Mouse (Mus musculus): ENCODE results near the gene Apol7b. TPM values are rescaled to one million over a fixed set of nuclear protein-coding genes. Genes with fewer than 3 reads are reported as not detected.
"Not testable (repeated sequence)": the region's sequence is repeated elsewhere in the genome, so short reads cannot be mapped to it uniquely, and the experiment has no call there.

Apol7b gene
- polyA plus RNA-seq (2015; fragmentation: Nextera tagmentation; extraction: Ambion mirVana) = not detected in 2 replicates

DNA sequence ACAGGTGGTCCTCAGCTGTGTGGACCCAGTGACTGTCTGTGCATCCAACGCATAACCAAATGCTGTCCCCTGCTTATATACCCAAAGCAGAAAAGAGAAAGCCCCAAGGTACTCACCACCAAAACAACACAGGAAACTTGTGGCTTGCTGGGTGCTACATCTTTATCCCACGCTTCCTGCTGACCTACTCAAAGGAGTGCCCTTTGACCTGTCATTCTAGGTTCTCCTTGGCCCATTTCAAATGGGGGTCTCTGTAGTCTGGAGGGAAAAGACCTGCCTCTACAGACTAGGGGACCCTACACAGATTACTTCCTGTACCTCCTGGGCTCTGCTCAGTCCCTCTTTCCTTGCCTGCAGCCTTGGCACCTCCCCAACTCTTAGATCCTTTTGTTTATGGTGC, at the start of gene Apol7b:
Gene Apol7b (minus strand): TSS at position 101 of the 400 bp plus-strand sequence.
- not testable (repeated sequence) for H3K9me3 ChIP-seq (replicated peaks); H3K9ac ChIP-seq; H3K4me2 ChIP-seq; ATAC-seq (ENCODE audit: insufficient read depth); H3K27me3 ChIP-seq; H3K4me1 ChIP-seq (replicated peaks); H3K36me3 ChIP-seq (replicated peaks); H3K4me3 ChIP-seq (replicated peaks); H3K27ac ChIP-seq (replicated peaks)
- WGBS (ENCODE audit: insufficient replicate concordance) = 65% methylated on average over 2 of the region's 2 CpGs

DNA sequence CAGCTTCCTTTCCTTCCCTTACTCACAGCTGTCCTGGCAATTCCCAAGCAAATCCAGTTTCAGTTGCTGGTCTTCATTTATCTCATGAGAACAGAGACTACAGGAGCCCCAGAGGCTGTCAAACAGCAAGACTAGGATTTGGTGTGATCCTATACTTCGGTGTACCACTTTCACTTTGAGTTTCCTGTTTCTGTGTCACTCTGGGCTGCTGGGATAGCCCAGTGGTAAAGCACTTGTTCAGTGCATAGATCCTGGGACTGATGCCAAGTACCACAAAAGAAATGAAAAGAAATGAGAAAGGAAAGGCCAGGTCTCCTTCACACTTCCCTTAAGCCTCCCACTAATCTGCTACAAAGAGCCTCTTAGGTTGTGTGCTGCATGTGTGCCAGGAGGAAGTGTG, 47.4 kb upstream of the Apol7b start:
- WGBS (ENCODE audit: insufficient replicate concordance) = 39% methylated on average over 1 of the region's 1 CpGs
- not testable (repeated sequence) for ATAC-seq (ENCODE audit: insufficient read depth); H3K4me3 ChIP-seq (replicated peaks); H3K4me2 ChIP-seq; H3K27ac ChIP-seq (replicated peaks); H3K9ac ChIP-seq; H3K27me3 ChIP-seq; H3K4me1 ChIP-seq (replicated peaks); H3K9me3 ChIP-seq (replicated peaks); H3K36me3 ChIP-seq (replicated peaks)

DNA sequence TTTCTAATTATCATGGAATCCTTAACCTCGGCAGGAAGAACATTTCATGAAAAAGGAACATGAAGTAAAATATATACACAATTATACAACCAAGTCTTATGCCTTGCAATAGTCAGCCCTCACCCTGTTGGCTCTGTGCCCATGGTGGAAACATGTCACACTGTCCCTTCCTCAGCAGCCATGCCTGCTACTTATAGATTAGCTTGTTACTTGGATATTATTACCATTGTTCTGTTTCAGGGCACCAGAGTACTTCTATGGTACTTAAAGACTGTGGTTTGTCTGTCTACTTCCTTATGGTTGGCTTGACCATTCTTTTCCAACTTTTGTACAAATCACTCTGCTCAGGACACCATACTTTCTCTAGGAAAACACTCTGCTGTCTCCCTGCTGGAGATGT, 45.9 kb upstream of the Apol7b start:
- H3K27me3 ChIP-seq; H3K9ac ChIP-seq; H3K4me2 ChIP-seq; H3K27ac ChIP-seq (replicated peaks); ATAC-seq (ENCODE audit: insufficient read depth); H3K36me3 ChIP-seq (replicated peaks); H3K4me3 ChIP-seq (replicated peaks); H3K4me1 ChIP-seq (replicated peaks); H3K9me3 ChIP-seq (replicated peaks): not testable (repeated sequence)
- WGBS (ENCODE audit: insufficient replicate concordance) = no CpG with 5 or more reads among the region's 1 CpGs

DNA sequence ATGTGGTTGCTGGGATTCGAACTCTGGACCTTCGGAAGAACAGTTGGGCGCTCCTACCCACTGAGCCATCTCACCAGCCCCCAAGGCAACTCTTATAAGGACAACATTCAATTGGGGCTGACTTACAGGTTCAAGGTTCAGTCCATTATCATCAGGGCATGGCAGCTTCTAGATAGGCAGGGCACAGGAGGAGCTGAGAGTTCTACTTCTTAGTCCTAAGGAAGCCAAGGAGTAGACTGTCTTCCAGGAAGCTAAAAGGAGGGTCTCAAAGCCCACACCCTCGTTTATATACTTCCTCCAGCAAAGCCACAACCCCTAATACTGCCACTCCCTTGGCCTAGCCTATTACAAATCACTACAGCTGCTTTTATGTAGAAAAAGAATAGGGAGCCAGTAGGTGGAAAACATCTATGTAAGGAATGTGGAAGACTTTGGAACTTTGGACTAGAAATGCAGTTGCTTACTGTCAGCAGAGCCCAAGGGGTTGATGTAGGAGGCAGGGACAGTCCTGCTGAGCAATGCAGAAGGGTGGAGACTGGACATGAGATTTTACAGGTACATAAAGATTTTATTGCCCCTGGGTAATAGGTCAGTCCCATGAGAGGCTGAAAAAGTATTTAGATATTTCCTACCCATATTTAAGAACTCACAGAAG, 35.0 kb upstream of the Apol7b start:
- Histone ChIP-seq H3K4me2 (no peak overlapping the region), H3K36me3 (replicated peaks) (no peaks in the 10 kb centered on the region), H3K9ac (no peak overlapping the region), H3K27ac (replicated peaks) (no peak overlapping the region), H3K4me1 (replicated peaks) (no peaks in the 10 kb centered on the region), H3K9me3 (replicated peaks) (no peaks in the 10 kb centered on the region), H3K4me3 (replicated peaks) (no peak overlapping the region), H3K27me3 (no peaks in the 10 kb centered on the region)
- 39% methylated on average over 4 of the region's 4 CpGs for WGBS (ENCODE audit: insufficient replicate concordance)
- no peak for ATAC-seq (ENCODE audit: insufficient read depth)

DNA sequence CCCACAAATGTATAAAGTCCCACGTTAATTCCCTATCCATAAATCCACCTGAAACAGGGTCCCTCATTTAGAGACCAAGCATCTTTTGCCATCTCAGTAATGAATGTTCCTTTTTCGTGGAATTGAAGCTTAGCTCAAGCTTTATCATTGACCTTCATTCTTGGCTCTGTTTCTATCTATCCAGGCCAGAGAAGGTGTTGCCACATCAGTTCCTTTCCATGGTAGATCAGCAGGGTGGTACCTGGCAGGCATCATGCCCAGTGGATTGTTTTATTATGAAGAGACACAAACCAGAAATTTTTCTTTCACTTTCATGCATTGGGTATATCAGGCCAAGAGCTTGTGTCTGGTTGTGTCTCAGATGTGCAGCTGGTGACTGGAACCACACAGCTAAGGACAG, 29.4 kb upstream of the Apol7b start, which contains the start of gene Apol10a:
Gene Apol10a (plus strand): TSS at position 355 of the 400 bp plus-strand sequence.
- not testable (repeated sequence) for H3K27ac ChIP-seq (replicated peaks); H3K36me3 ChIP-seq (replicated peaks); H3K9me3 ChIP-seq (replicated peaks); H3K27me3 ChIP-seq; H3K4me3 ChIP-seq (replicated peaks); H3K4me1 ChIP-seq (replicated peaks); ATAC-seq (ENCODE audit: insufficient read depth); H3K4me2 ChIP-seq; H3K9ac ChIP-seq
- 36% methylated on average over 2 of the region's 2 CpGs for WGBS (ENCODE audit: insufficient replicate concordance)

DNA sequence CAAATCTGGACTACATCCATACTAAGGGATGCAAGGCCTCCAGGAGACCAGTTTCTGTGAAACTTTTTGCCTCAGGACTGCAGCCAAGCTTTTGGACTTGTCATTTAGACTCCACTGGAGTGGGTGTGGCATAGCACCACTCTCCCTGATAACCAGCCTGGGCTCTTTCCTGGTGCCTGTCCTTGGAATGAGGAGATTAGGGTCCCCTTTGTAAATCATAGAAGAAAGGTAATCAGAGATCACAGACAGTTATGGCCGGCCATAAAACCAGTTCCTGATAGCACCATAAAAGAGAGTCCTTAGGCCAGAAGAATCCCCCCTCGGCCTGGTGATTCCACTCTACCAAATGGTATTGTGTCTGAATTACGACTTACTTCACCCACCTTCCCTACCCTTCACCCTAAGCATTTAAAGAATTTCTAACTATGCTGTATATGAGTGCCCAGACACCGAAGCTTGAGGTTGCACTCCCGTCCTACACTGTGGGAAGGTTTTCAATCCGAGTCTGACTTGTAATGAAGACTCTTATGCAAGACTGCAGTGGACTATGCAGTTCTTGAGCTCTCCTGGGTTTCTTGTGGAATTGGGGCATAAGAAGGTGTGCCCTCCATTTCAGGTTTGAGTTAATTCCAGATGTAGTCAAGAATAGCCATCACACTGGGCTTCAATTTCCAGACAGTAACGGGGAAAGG, 27.6 kb upstream of the Apol7b start:
- H3K4me3 ChIP-seq (replicated peaks); ATAC-seq (ENCODE audit: insufficient read depth); H3K36me3 ChIP-seq (replicated peaks); H3K27ac ChIP-seq (replicated peaks); H3K9me3 ChIP-seq (replicated peaks); H3K27me3 ChIP-seq; H3K4me2 ChIP-seq; H3K9ac ChIP-seq; H3K4me1 ChIP-seq (replicated peaks): not testable (repeated sequence)
- 38% methylated on average over 7 of the region's 7 CpGs for WGBS (ENCODE audit: insufficient replicate concordance)

DNA sequence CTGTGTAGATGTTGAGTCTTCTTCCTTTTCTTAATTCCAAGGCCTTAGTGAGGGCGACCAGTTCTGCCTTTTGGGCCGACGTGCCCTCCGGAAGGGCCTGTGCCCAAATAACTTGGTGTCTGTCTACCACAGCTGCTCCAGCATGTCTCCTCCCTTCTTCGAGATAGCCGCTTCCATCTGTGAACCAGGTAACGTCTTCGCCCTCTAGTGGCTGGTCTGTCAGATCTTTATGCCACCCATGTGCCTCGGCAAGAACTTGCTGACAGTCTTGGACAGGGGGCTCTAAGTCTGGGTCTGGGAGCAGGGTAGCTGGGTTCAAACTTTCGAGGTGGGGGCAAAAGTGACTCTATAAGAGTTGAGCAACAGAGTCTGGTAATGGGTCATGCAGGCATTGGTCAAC, 2.6 kb upstream of the Apol7b start:
- H3K27me3 ChIP-seq; H3K9ac ChIP-seq; H3K27ac ChIP-seq (replicated peaks); ATAC-seq (ENCODE audit: insufficient read depth); H3K4me1 ChIP-seq (replicated peaks); H3K9me3 ChIP-seq (replicated peaks); H3K4me2 ChIP-seq; H3K36me3 ChIP-seq (replicated peaks); H3K4me3 ChIP-seq (replicated peaks): not testable (repeated sequence)
- WGBS (ENCODE audit: insufficient replicate concordance) = 44% methylated on average over 10 of the region's 10 CpGs

- not testable (repeated sequence) for H3K27me3 ChIP-seq; H3K4me3 ChIP-seq (replicated peaks); H3K9me3 ChIP-seq (replicated peaks); H3K9ac ChIP-seq; H3K36me3 ChIP-seq (replicated peaks); H3K4me1 ChIP-seq (replicated peaks); ATAC-seq (ENCODE audit: insufficient read depth); H3K27ac ChIP-seq (replicated peaks); H3K4me2 ChIP-seq
- WGBS (ENCODE audit: insufficient replicate concordance) = 57% methylated on average over 1 of the region's 1 CpGs
Observed at GRCm38 (mm10) chr15:77445668-77446067, 1.6 kb downstream of the Apol7b start.

DNA sequence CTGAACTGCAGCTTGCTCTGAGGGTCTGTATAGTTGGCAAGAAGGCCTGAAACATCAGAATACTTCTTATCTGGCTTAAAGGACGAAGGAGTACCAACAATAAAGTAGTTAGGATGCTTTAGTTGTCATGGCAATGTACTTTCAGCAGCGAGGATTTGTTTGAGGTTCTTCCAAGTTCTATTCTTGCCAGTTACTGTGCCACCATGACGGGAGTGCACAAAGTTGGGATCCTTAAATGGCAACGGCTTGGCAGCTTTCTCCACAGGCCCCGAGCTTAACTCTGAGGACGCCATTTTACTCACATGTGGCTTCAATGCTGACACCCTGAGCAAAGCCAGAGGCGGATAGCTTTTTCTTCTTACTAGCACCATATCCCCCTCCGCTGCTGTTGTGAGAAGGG, 2.5 kb downstream of the Apol7b start:
- H3K9ac ChIP-seq; H3K27ac ChIP-seq (replicated peaks); H3K36me3 ChIP-seq (replicated peaks); H3K4me2 ChIP-seq; H3K27me3 ChIP-seq; ATAC-seq (ENCODE audit: insufficient read depth); H3K4me1 ChIP-seq (replicated peaks); H3K9me3 ChIP-seq (replicated peaks); H3K4me3 ChIP-seq (replicated peaks): not testable (repeated sequence)
- WGBS (ENCODE audit: insufficient replicate concordance) = 61% methylated on average over 8 of the region's 8 CpGs

- H3K27ac ChIP-seq (replicated peaks); ATAC-seq (ENCODE audit: insufficient read depth): not testable (repeated sequence)
Observed at GRCm38 (mm10) chr15:77428690-77429448, 18.4 kb downstream of the Apol7b start.

DNA sequence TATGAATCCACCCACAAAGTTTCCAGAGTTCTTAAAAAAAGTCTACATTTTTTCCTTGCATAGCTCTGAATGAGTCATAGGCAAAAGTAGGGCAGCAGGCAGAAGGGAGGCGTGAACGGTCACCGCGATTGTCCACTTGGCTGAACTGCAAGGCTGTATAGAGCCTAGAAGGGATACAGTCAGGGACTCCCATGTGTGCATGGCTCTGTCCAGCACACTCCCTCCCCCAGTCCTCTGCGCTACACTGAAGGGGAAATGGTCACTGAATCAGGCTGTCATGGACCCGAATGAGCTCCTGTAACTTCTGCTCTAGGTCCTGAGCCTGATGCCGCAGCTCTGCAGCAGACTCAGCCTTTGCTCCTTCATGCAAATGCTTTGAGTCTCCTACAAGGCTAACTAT, 24.4 kb downstream of the Apol7b start:
- not testable (repeated sequence) for H3K27ac ChIP-seq (replicated peaks); H3K27me3 ChIP-seq; H3K4me3 ChIP-seq (replicated peaks); H3K9ac ChIP-seq; H3K4me2 ChIP-seq; ATAC-seq (ENCODE audit: insufficient read depth); H3K9me3 ChIP-seq (replicated peaks); H3K36me3 ChIP-seq (replicated peaks); H3K4me1 ChIP-seq (replicated peaks)
- 36% methylated on average over 3 of the region's 7 CpGs for WGBS (ENCODE audit: insufficient replicate concordance)

More at GRCm38 (mm10) chr15:77428690-77429448, 18.4 kb downstream of the Apol7b start:
- H3K4me2 ChIP-seq; H3K4me3 ChIP-seq (replicated peaks); H3K9me3 ChIP-seq (replicated peaks); H3K9ac ChIP-seq; H3K4me1 ChIP-seq (replicated peaks); H3K36me3 ChIP-seq (replicated peaks); H3K27me3 ChIP-seq: not testable (repeated sequence)
- 56% methylated on average over 9 of the region's 10 CpGs for WGBS (ENCODE audit: insufficient replicate concordance)

All from liver, embryonic 15.5 days (tissue).